Mouse (Mus musculus) spleen, postnatal 36 days (tissue): ENCODE results near the gene Zzz3.
A peak's percentile ranks its signal among the peaks of the same experiment; 100 is the strongest.

Experiments
- DNase-seq, 2 experiments: peaks; one replicate each; pipeline ENCODE4 v3.0.0; 2022; ENCODE audit warnings: low spot score in 2 of 2, mixed read lengths in 1 of 2

Zzz3 gene

GRCm38 (mm10) chr3:152466849-152467248 lies 71.6 kb downstream of the Zzz3 start:
- no peak for DNase-seq

- no peak for DNase-seq
Observed at GRCm38 (mm10) chr3:152467312-152467711, 72.0 kb downstream of the Zzz3 start.

DNA sequence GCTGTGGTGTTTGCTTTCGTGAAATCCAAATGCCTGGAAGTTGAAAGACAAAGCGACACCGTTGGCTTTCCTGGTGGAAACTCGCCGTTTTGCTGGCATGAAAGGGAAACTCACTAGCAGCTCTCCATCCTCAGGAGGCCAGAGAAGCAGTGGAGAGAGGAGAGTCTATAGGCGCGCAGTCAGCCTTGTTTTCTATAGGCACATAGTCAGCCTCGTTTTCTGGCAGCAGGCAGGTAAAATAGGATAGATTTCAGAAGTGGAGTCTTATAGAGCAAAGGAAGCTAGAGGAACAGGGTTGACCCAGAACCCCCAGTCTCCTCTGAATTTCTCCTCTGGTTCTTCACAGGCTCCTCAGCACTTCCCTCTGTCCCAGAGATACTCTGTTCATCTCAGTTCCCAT lies 72.8 kb downstream of the Zzz3 start:
- DNase-seq: no peak

DNA sequence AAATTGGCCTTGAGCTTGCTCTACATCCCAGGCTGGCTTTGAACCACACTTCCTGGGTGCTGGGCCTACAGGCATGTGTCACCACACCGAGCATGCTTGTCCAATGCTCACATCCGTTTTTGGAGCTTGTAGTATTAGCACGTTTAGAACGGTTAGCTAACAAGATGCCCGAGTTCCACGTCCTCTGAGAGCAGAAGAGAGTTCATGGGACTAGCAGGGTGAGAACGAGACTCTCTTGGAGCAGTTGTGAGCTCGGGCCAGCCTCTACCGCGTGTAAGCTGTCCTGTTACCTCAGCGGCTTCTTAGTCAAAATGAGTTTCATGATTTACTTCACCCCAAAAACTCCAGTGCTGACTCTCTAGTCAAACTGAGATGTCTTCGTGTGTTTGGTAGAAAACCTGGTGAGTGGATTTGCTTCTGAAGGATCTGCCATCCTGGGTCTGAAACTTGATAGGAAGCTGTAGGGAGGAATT lies 73.3 kb downstream of the Zzz3 start:
- DNase-seq: no peak

GRCm38 (mm10) chr3:152469423-152470200 lies 74.3 kb downstream of the Zzz3 start:
- no peak for DNase-seq

- DNase-seq: no peak
Observed at GRCm38 (mm10) chr3:152470347-152470746, 75.1 kb downstream of the Zzz3 start.

DNA sequence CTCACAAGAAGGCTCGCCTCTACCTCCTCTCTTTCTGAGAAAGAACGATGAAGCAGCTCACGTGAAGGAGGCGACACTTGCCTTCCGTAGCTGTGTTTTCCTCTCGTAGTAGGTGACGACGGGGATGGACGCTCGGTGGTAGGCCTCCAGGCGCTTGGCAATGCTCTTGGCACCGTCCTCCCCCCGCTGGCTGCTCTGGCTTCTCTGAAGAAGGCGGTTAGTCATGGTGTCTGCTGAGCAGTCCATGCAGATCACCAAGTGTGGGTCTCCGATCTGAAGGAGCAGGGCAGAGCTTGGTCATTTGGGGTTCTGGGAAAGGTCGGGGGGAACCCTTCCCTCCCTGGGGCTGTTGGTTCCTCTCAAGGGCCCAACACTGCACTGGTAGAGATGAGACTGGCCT lies 77.4 kb downstream of the Zzz3 start:
- DNase-seq: no peak

GRCm38 (mm10) chr3:152474582-152475277 lies 79.5 kb downstream of the Zzz3 start:
- DNase-seq: peak; percentile 7 to 36

DNA sequence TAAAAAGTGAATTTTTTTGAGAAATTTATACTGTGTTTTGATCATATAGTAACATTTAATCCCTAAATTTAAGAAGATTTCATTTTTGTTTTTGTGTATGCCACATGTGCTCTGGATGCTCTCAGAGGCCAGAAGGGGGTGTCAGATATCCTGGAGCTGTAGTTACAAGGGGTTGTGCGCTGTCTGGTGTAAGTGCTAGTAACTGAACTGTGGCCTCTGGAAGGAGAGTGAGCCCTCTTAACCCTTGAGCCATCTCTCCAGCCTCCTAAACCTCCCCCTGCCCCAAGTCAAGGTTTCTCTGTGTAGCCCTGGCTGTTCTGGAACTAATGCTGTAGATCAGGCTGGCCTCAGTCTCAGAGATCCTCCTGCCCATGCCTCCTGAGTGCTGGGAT lies 80.0 kb downstream of the Zzz3 start:
- DNase-seq: no peak

DNA sequence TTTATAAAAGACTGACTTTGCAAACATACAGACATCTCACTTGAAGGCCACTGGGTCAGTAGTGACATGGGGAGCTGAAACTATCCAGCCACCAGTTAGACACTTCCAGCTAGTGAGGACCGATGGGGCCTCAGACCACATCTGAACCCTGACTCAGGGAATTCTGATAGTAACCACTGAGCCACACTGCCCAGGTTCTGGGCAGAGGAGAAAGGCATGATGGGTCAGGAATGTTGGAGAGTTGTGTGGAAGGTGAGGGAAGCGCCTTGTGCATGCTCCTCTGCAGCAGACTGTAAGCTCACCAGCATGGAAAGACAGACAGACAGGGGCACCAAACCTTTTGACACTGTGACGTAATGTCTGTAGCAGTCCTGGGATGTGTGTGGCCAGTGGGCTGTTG lies 80.6 kb downstream of the Zzz3 start:
- DNase-seq: no peak

GRCm38 (mm10) chr3:152477796-152478527 lies 82.7 kb downstream of the Zzz3 start:
- DNase-seq: peak; percentile 67 to 71

DNA sequence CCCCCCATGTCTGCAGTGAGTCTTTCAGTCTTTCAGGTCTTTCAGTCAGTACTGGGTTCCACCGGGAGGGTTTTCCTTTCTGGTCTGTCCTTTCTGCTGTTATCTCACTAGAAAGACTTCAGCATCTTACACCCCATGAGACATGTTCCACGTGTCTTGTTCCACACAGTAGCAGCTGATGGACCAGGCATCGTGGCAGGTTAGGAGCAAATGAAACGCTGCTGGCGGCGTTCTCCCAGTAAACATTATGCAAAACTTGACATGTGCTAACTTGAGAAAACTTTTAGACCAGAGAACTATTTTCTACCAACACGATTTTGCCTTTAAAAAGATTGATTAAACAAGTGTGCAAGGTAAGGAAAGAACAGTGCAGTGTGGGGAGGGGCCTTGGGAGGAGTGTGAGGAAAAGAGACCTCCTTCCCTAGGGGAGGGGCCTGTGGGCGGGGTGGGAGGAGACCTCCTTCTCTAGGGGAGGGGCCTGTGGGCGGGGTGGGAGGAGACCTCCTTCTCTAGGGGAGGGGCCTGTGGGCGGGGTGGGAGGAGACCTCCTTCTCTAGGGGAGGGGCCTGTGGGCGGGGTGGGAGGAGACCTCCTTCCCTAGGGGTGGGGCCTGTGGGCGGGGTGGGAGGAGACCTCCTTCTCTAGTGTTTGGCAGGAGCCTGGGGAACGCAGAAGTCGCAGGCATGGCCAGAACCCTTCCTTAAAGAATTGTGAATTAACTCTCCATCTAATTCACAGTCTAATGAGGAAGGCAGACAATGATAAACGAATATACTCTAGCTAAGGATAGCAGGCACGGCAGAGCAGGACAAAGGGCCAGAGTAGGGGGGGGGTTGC lies 83.5 kb downstream of the Zzz3 start:
- DNase-seq: peak; percentile 31 to 59

GRCm38 (mm10) chr3:152480336-152480735 lies 85.1 kb downstream of the Zzz3 start:
- DNase-seq: no peak

GRCm38 (mm10) chr3:152482182-152482581 lies 86.9 kb downstream of the Zzz3 start:
- DNase-seq: no peak

DNA sequence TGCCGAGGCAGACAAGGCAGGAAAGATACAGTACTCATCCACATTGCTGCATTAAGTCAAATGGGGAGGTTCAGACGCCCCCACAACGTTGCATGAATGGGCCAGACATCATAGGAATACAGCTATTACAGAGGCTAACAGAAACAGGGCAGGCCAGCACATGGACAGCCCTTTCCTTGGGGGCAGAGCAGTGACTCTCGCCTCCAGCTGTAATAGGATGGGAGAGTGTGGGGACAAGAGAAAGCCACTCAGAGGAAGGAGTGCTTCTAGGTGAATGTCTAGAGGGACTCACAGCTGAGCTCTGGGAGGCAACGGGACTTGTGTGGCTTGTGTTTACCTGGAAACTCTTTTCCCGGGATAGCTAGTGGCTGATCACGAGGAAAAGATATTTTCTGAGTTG lies 88.5 kb downstream of the Zzz3 start:
- DNase-seq: no peak

GRCm38 (mm10) chr3:152484206-152484605 lies 88.9 kb downstream of the Zzz3 start:
- no peak for DNase-seq

- DNase-seq: no peak
Observed at GRCm38 (mm10) chr3:152488964-152489363, 93.7 kb downstream of the Zzz3 start.

GRCm38 (mm10) chr3:152490423-152490822 lies 95.2 kb downstream of the Zzz3 start:
- no peak for DNase-seq

GRCm38 (mm10) chr3:152492241-152492640 lies 97.0 kb downstream of the Zzz3 start:
- DNase-seq: no peak

GRCm38 (mm10) chr3:152493813-152494212 lies 98.5 kb downstream of the Zzz3 start:
- DNase-seq: no peak

DNA sequence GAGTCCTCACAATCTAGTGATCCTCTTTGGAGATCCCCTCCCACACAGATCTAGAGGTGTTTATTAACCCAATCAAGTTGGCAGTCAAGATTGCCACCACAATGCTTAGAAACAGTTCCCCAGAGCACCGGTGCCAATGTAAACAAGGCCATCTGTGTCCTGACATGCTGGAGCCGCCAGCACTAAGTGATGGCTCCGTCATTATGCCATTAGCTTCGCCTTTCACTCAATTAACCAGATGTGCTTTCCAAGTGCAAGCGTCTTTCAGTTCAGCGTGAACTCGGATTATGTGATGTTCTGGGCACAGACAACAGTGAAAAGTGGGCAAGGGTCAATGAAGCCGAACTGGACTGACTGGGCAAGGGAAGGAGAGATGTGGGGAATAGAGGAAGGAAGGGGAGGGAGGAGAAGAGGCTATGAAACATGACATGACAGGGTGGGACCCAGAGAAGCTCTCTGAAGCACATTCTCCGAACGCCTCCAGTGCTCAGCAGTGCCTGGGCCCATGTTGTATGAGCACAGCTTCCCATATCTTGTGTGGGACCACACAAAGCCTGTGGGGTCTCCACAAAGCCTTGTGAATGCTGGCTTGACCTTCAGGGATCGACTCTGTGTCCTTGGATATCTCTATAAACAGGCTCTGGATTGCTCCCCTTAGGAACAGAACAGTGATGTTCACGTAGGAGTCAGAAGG lies 99.5 kb downstream of the Zzz3 start:
- no peak for DNase-seq
